Mouse (Mus musculus) urinary bladder, postnatal 10 days (tissue): ENCODE measurements around the gene Tmem26.
"Not testable (repeated sequence)": the region's sequence is repeated elsewhere in the genome, so short reads cannot be mapped to it uniquely, and the experiment has no call there.

Source experiments
- DNase-seq: peaks from one replicate; pipeline ENCODE4 v3.0.0; 2022; ENCODE audit warnings: low spot score

Gene Tmem26

GRCm38 (mm10) chr10:68723568-68724360 is at the start of gene Tmem26:
Gene Tmem26, plus strand, starts transcription at chr10:68723646.
- no peak for DNase-seq

GRCm38 (mm10) chr10:68678678-68679077 is 44.8 kb upstream of the Tmem26 start:
- no peak for DNase-seq

- no peak for DNase-seq
Observed at GRCm38 (mm10) chr10:68681233-68681632, 42.2 kb upstream of the Tmem26 start.

- no peak for DNase-seq
Observed at GRCm38 (mm10) chr10:68685510-68685909, 37.9 kb upstream of the Tmem26 start.

- DNase-seq = no peak
Observed at GRCm38 (mm10) chr10:68691116-68691515, 32.3 kb upstream of the Tmem26 start.

- DNase-seq = no peak
Observed at GRCm38 (mm10) chr10:68692401-68692800, 31.0 kb upstream of the Tmem26 start.

GRCm38 (mm10) chr10:68695760-68696336 is 27.6 kb upstream of the Tmem26 start:
- no peak for DNase-seq

- DNase-seq = no peak
Observed at GRCm38 (mm10) chr10:68704268-68704667, 19.2 kb upstream of the Tmem26 start.

GRCm38 (mm10) chr10:68705471-68706036 is 17.9 kb upstream of the Tmem26 start:
- no peak for DNase-seq

- DNase-seq = no peak
Observed at GRCm38 (mm10) chr10:68707014-68707852, 16.2 kb upstream of the Tmem26 start.

- no peak for DNase-seq
Observed at GRCm38 (mm10) chr10:68712926-68713325, 10.5 kb upstream of the Tmem26 start.

- no peak for DNase-seq
Observed at GRCm38 (mm10) chr10:68714302-68714701, 9.1 kb upstream of the Tmem26 start.

GRCm38 (mm10) chr10:68715396-68715795 is 8.1 kb upstream of the Tmem26 start:
- no peak for DNase-seq

- DNase-seq = no peak
Observed at GRCm38 (mm10) chr10:68718375-68718774, 5.1 kb upstream of the Tmem26 start.

GRCm38 (mm10) chr10:68720887-68721400 is 2.5 kb upstream of the Tmem26 start:
- DNase-seq = no peak

GRCm38 (mm10) chr10:68723015-68723414 is 431 bp upstream of the Tmem26 start:
- no peak for DNase-seq

- DNase-seq = no peak
Observed at GRCm38 (mm10) chr10:68724361-68724720, 895 bp downstream of the Tmem26 start.

- no peak for DNase-seq
Observed at GRCm38 (mm10) chr10:68727464-68727863, 4.0 kb downstream of the Tmem26 start.

- DNase-seq = no peak
Observed at GRCm38 (mm10) chr10:68735621-68736020, 12.2 kb downstream of the Tmem26 start.

- DNase-seq = no peak
Observed at GRCm38 (mm10) chr10:68737391-68737790, 13.9 kb downstream of the Tmem26 start.

GRCm38 (mm10) chr10:68738981-68739380 is 15.5 kb downstream of the Tmem26 start:
- not testable (repeated sequence) for DNase-seq

- no peak for DNase-seq
Observed at GRCm38 (mm10) chr10:68740251-68740650, 16.8 kb downstream of the Tmem26 start.
